Mouse (Mus musculus) embryonic fibroblast, embryonic 13.5 days (primary cell): Measurements from ENCODE around the gene Ang. TPM values are rescaled to one million over a fixed set of nuclear protein-coding genes. Genes with fewer than 3 reads are reported as not detected.

ENCODE experiments used
- H3K27ac ChIP-seq: 2 replicates; pipeline ENCODE4 v1.5.1; 2012; ENCODE audit warnings: low read length, control low read depth, inconsistent platforms; ENCODE audit not compliant: insufficient read depth
- H3K4me1 ChIP-seq: 2 replicates; pipeline ENCODE4 v1.6.1; 2011; ENCODE audit warnings: low read length; ENCODE audit not compliant: control insufficient read depth, insufficient read depth
- H3K4me3 ChIP-seq: 2 replicates; pipeline ENCODE4 v1.5.1; 2011; ENCODE audit warnings: mild to moderate bottlenecking, control low read depth, low read length; ENCODE audit not compliant: insufficient read depth
- CTCF ChIP-seq: IDR thresholded peaks from 2 replicates; pipeline ENCODE4 v1.5.1; 2011; ENCODE audit warnings: mild to moderate bottlenecking, control low read depth, low read length, moderate library complexity, borderline replicate concordance; ENCODE audit not compliant: insufficient read depth
- POLR2A ChIP-seq: IDR thresholded peaks from 2 replicates; pipeline ENCODE4 v1.6.1; 2011; ENCODE audit warnings: low read depth, mild to moderate bottlenecking, control low read depth, low read length, moderate library complexity
- polyA plus RNA-seq: library from polyadenylated mRNA; stranded (reverse); fragments of >200 nt; gene quantifications from 2 replicates; pipeline ENCODE4 v1.2.4, GENCODE M21; 2011; ENCODE audit warnings: low read depth; ENCODE audit not compliant: missing spikeins, insufficient read length

The Ang gene
- polyA plus RNA-seq, 1 experiment, result 11.4 TPM

- H3K4me3 ChIP-seq, result no peak overlapping the region
- H3K27ac ChIP-seq, result no peak overlapping the region
- H3K4me1 ChIP-seq, result no peaks in the 10 kb centered on the region
- no peak for TF ChIP-seq CTCF
- no peak for TF ChIP-seq POLR2A
Observed at GRCm38 (mm10) chr14:51125684-51126083, 34.7 kb downstream of the Ang start.

DNA sequence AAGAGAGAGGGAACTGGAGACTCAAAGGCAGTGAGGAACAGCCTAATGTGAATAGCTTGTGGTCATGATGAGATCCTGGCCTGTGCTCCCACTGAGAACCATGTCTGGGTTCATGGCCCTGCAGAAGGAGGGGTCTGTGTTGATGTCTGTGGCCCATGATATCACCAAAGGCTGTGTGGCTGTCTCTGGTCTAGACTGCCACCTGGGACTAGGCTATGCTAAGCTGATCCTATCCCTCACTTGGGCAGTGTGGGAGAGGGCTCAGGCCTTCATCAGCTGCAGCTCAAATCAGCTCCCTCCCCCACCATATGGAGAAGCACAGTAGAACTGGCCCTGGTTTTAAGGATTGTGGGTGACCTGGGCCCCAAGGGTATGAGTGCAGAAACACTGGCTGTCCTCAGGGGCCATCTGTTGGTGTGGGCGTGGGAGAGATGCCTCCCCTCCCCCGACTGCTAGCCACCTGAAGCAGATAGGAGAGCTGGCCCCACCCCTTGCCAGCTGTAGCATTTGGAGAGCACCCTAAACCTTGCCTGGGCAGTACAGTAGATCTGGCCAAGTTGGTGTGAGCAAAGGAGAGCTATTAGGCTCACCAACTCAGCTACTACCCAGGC is 36.8 kb downstream of the Ang start:
- H3K4me1 ChIP-seq, result no peaks in the 10 kb centered on the region
- TF ChIP-seq CTCF (no peak), POLR2A (no peak)
- H3K27ac ChIP-seq, result no peak overlapping the region
- no peak overlapping the region for H3K4me3 ChIP-seq

DNA sequence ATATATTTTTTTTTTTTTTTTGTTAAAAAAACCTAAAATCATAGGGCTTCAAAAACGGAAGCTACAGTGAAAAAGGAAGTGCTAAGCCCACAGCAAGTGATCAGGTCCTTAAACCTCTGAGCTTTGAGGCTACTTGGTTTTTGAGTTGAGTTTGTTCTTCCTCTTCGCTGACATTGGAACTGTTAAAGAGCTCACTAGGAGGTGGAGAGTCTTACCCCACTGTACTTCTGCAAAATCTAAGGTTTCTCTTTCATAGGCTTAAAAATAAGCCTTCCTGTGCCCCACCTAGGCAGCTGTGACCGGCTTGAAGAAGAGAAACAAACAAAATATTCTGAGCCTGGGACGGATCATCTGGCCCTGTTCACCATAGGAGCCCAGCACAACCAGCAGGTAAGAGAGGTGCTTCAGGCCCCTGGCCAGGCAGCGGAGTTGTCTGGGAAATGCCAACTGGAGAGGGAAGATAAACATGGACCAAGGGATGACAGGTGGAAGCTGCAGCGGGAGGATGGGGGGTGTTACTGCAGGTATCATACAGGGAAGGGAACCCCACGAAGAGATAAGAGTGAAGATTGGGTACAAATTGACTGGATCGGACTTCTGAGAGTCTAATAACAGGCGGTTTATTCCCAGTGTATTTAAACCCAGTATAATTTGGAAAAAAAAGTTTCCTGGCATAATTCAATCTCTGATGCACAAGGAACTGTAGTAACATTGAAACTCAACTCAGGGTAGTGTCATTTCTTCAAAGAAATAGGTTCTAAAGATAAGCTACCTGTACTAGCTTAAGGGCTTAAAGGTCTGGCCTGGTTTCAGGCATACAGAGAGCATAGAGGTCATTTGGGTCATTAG is 38.0 kb downstream of the Ang start:
- H3K27ac ChIP-seq, result no peak overlapping the region
- H3K4me1 ChIP-seq, result no peaks in the 10 kb centered on the region
- H3K4me3 ChIP-seq, result no peak overlapping the region

GRCm38 (mm10) chr14:51129624-51129975 is 38.6 kb downstream of the Ang start:
- H3K4me1 ChIP-seq, result no peaks in the 10 kb centered on the region
- TF ChIP-seq CTCF (no peak), POLR2A (no peak)
- H3K27ac ChIP-seq, result no peak overlapping the region
- H3K4me3 ChIP-seq, result no peak overlapping the region

More for the DNA sequence above, 38.0 kb downstream of the Ang start:
- no peak for TF ChIP-seq CTCF
- TF ChIP-seq POLR2A, result no peak

GRCm38 (mm10) chr14:51130315-51130940 is 39.5 kb downstream of the Ang start:
- TF ChIP-seq CTCF (no peak), POLR2A (no peak)
- Histone ChIP-seq H3K4me3 (no peak overlapping the region), H3K4me1 (no peaks in the 10 kb centered on the region), H3K27ac (no peak overlapping the region)

DNA sequence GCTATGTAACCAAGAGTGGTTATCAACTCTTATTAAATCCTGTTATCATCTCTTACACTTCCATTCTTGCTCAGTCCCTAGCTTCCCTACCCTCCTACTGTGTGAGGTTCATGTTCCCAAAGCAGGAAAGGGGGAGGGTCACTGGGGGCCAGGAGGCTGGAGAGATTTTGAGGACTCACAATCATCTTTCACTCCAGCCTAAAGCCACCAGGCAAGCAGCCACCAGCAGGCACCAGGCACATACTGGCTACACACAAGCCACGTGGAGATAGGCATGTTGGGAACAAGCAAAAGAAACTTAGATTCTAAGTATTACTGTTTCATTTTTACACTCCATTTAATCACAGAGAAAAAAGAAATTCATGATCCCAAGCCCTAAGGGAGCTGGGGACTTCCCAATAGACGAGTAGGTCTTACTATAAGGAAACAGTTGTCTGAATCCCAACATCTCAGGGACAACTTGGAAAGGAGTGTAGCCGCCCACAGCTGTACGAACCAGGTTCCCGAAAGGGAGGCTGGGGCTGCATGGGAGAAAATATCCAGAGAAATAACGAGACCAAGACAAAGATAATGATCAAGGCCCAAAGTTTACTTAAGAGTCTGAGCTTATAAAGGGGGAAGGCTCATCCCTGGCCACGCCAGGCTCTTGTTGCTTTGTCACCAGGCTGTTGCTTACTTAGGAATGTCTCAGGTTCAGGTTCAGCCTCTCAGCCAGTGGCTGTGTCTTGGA is 40.3 kb downstream of the Ang start:
- H3K4me3 ChIP-seq, result no peak overlapping the region
- TF ChIP-seq POLR2A (no peak), CTCF (no peak)
- no peak overlapping the region for H3K27ac ChIP-seq
- H3K4me1 ChIP-seq, result no peaks in the 10 kb centered on the region

DNA sequence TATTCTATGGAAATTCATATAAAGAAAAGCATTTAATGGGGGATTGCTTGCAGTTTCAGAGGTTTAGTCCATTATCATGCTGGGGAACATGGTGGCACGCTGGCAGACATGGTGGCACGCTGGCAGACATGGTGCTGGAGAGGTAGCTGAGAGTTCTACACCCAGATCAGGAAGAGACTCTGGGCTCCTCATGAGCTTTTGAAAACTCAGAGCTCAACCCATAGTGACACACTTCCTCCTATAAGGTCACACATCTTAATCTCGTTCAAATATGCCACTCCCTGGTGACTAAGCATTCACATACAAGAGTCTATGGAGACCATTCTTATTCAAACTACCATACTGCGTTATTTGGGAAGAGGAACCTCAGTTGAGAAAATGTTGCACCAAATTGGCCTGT is 41.4 kb downstream of the Ang start:
- TF ChIP-seq POLR2A (no peak), CTCF (no peak)

GRCm38 (mm10) chr14:51140342-51140741 is 49.4 kb downstream of the Ang start:
- TF ChIP-seq CTCF, result no peak
- Histone ChIP-seq H3K4me3 (no peak overlapping the region), H3K27ac (no peak overlapping the region), H3K4me1 (no peaks in the 10 kb centered on the region)

More for the DNA sequence above, 41.4 kb downstream of the Ang start:
- H3K4me1 ChIP-seq, result no peaks in the 10 kb centered on the region
- no peak overlapping the region for H3K27ac ChIP-seq
- no peak overlapping the region for H3K4me3 ChIP-seq

- Histone ChIP-seq H3K27ac (no peak overlapping the region), H3K4me1 (no peaks in the 10 kb centered on the region), H3K4me3 (no peak overlapping the region)
- TF ChIP-seq CTCF, result no peak
- no peak for TF ChIP-seq POLR2A
Observed at GRCm38 (mm10) chr14:51142119-51142518, 51.2 kb downstream of the Ang start.

- Histone ChIP-seq H3K4me1 (no peaks in the 10 kb centered on the region), H3K4me3 (no peak overlapping the region), H3K27ac (no peak overlapping the region)
- TF ChIP-seq POLR2A, result no peak
- TF ChIP-seq CTCF, result no peak
Observed at GRCm38 (mm10) chr14:51142568-51142967, 51.6 kb downstream of the Ang start.
